Mouse (Mus musculus): ENCODE data around the gene Cabp7. TPM values are rescaled to one million over a fixed set of nuclear protein-coding genes. Genes with fewer than 3 reads are reported as not detected.

Cabp7 gene
- 0.59 and 0.67 TPM in 2 replicates for polyA plus RNA-seq (2016; fragmentation: Nextera tagmentation; extraction: Ambion mirVana)

DNA sequence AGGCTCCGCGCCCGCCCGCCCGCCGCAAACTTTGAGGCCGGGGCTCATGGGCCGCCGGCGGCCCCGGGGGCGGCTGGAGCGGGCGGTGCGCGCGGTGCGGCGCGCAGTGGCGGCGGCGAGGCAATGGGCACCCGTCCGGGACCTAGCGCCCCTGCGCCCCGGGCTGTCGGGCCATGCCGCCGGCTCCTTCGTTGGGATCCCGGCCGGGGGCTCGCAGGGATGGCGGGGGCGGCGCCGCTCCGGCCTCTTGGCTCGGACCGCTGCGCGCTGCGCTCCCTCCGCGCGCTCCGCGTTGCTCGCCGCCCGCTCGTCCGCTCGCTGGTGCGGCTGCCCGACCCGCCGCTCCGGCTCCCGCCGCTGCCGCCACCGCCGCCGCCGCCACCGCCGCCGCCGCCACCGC lies at the start of gene Cabp7:
TSS of gene Cabp7 (minus strand) at position 46 of the 400 bp plus-strand sequence.
- H3K27me3 ChIP-seq, result peaks cover 92% of the 10 kb centered on the region
- H3K4me3 ChIP-seq, result peak within 1 kb of the TSS; percentile 65
- H3K27ac ChIP-seq (replicated peaks), result no peak within 1 kb of the TSS
- ATAC-seq (ENCODE audit: low FRiP score, low read depth), result no peak
- WGBS, result under 1% methylated on average over 35 of the region's 73 CpGs
- peaks cover 26% of the 10 kb centered on the region for H3K4me1 ChIP-seq
- H3K9ac ChIP-seq (replicated peaks), result peak within 1 kb of the TSS; percentile 58
- H3K4me2 ChIP-seq (replicated peaks), result peak within 1 kb of the TSS; percentile 100
- H3K9me3 ChIP-seq, result no peaks in the 10 kb centered on the region
- H3K36me3 ChIP-seq, result no peaks in the 10 kb centered on the region

DNA sequence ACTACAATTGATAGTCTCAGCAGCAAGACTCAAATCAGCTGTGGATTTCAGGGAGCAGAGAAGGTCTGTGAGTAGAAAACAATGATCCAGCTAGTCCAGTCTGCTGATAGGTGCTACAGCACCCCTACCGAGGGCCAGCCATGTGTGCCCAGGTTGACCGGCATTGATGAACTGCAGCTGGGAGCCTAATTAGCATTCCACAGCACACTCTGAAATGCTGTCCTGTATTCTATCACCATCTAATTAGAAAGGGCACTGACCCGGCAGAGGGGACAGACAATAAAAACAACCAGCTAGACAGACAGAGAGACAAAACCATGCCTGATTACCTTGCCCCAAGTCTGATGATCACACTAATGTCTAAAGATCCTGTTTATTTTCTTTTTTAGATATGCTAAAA lies 46.4 kb upstream of the Cabp7 start:
- H3K27ac ChIP-seq (replicated peaks), result no peak overlapping the region
- H3K27me3 ChIP-seq, result no peaks in the 10 kb centered on the region
- H3K9me3 ChIP-seq, result no peaks in the 10 kb centered on the region
- H3K4me2 ChIP-seq (replicated peaks), result no peak overlapping the region
- WGBS, result 44% methylated on average over 3 of the region's 3 CpGs
- peaks cover 17% of the 10 kb centered on the region for H3K4me1 ChIP-seq
- H3K36me3 ChIP-seq, result peaks cover 44% of the 10 kb centered on the region
- H3K4me3 ChIP-seq, result no peak overlapping the region
- no peak overlapping the region; the same call in 1 of the 2 replicates for H3K9ac ChIP-seq (replicated peaks)
- ATAC-seq (ENCODE audit: low FRiP score, low read depth), result no peak

DNA sequence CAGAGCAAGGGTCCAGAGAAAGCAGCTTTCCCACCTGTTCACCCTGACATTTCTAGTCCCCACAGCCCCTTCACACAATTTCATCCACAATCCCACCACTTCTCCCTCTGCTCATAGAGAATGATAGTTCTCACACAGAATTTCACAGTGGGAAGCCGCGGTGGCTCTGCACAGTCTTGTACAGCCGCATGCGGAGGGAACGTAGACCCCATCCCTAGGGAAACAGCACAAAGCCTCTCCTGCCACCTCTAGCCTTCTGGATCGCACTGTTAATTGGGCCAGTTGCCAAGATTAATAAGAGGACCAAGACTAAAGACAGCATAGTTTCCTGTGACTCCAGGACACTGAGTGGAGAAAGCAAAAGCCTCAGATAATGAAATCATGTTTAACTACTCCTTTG lies 45.0 kb upstream of the Cabp7 start:
- Histone ChIP-seq H3K27me3 (no peaks in the 10 kb centered on the region), H3K4me1 (peaks cover 17% of the 10 kb centered on the region), H3K36me3 (peaks cover 54% of the 10 kb centered on the region), H3K9me3 (no peaks in the 10 kb centered on the region), H3K9ac (replicated peaks) (0 out of 2 replicates have a peak overlapping the region, but pooled peaks have one; percentile 2), H3K4me3 (no peak overlapping the region), H3K27ac (replicated peaks) (no peak overlapping the region), H3K4me2 (replicated peaks) (no peak overlapping the region)
- WGBS, result 53% methylated on average over 6 of the region's 6 CpGs
- no peak for ATAC-seq (ENCODE audit: low FRiP score, low read depth)

DNA sequence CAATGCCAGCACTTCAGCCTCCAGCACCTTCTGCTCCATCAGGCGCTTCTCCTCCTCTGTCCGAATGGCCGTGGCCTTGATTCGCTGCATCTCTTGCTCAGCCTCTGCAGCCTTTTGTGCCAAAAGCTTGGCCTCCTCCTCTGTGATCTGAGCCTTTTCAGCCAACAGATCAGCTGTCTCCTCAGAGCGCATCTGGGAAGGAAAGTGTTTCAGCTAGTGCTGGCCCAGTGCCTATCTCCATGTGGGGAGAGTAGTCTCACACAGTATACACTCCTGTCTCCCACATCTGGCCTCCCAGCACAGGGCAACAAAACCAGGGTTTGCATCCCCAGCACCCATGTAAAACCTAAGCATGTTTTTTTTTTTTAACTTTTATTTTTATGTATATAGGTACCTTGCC lies 43.1 kb upstream of the Cabp7 start:
- Histone ChIP-seq H3K4me1 (peaks cover 17% of the 10 kb centered on the region), H3K36me3 (peaks cover 69% of the 10 kb centered on the region), H3K27ac (replicated peaks) (no peak overlapping the region), H3K9me3 (no peaks in the 10 kb centered on the region), H3K27me3 (no peaks in the 10 kb centered on the region), H3K4me3 (no peak overlapping the region), H3K4me2 (replicated peaks) (no peak overlapping the region), H3K9ac (replicated peaks) (no peak overlapping the region)
- 93% methylated on average over 5 of the region's 5 CpGs for WGBS
- ATAC-seq (ENCODE audit: low FRiP score, low read depth), result no peak

DNA sequence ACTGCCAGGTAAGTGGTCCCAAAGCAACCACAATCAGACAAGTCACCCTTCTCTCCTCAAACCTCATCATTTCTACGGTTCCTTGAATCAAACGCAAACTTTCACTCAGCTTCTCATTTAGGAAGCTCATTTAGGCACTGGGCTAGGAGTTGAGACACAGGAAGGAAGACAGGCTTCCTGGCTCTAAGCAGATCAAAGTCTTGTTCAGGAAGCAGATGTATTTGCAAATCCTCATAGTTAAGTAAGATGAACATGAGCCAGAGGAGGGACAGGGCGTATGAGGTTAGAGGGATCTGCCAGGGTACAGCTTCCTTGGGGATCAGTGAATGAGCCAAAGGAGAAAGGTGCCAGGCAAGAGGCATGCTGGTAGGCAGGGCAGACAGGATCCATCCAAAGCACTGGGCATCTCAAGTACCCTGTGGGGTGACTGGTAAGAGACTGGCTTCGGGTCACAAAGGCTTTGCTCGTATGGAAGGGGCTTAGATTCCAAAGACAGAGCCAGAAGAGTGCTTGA lies 38.1 kb upstream of the Cabp7 start:
- no peak for ATAC-seq (ENCODE audit: low FRiP score, low read depth)
- Histone ChIP-seq H3K9ac (replicated peaks) (no peak overlapping the region), H3K27ac (replicated peaks) (no peak overlapping the region), H3K27me3 (no peaks in the 10 kb centered on the region), H3K9me3 (no peaks in the 10 kb centered on the region), H3K36me3 (peaks cover 80% of the 10 kb centered on the region), H3K4me2 (replicated peaks) (no peak overlapping the region), H3K4me1 (no peaks in the 10 kb centered on the region), H3K4me3 (no peak overlapping the region)
- WGBS, result 82% methylated on average over 5 of the region's 5 CpGs

DNA sequence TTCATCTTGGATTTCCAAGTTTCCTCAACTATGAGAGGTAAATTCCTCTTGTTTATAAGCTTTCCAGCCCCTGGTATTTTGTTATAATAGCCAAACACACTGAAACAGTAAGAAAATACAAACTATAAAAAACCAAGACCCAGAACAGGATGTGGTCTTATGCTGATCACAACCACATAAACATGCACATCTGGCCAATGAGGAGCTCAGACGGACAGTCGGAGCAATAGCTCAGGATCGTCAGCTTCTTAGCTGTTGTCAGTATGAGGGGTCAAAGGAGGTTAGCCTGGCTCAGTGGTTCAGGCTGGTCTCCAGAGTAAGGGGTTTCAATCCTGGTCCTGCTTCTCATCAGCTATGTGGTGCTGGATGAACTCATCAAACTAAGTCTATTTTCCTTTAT lies 36.5 kb upstream of the Cabp7 start:
- WGBS, result 94% methylated on average over 3 of the region's 3 CpGs
- ATAC-seq (ENCODE audit: low FRiP score, low read depth), result no peak
- H3K9ac ChIP-seq (replicated peaks), result no peak overlapping the region
- no peaks in the 10 kb centered on the region for H3K4me1 ChIP-seq
- H3K27ac ChIP-seq (replicated peaks), result no peak overlapping the region
- no peaks in the 10 kb centered on the region for H3K9me3 ChIP-seq
- peaks cover 82% of the 10 kb centered on the region for H3K36me3 ChIP-seq
- no peak overlapping the region for H3K4me2 ChIP-seq (replicated peaks)
- no peaks in the 10 kb centered on the region for H3K27me3 ChIP-seq
- no peak overlapping the region for H3K4me3 ChIP-seq

DNA sequence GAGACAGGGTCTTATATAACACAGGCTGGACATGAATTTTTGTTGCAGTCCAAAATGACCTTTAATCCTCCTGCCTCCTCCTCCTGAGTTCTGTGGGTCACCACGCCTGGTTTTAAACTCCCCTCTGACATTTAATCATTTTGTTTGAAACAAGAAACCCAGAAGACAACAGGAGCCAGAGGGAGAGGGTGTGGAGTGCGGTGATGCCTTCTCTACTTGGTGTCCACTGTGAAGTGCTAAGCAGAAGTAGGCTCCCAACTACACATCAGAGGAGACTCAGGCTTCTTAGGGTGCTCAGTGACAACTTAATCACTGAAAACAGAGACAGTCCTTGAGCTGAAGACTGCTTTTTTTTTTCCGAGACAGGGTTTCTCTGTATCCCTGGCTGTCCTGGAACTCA lies 34.3 kb upstream of the Cabp7 start:
- Histone ChIP-seq H3K9me3 (no peaks in the 10 kb centered on the region), H3K4me3 (no peak overlapping the region), H3K4me2 (replicated peaks) (no peak overlapping the region), H3K9ac (replicated peaks) (no peak overlapping the region), H3K27ac (replicated peaks) (no peak overlapping the region), H3K4me1 (no peaks in the 10 kb centered on the region), H3K27me3 (no peaks in the 10 kb centered on the region), H3K36me3 (peaks cover 76% of the 10 kb centered on the region)
- no peak for ATAC-seq (ENCODE audit: low FRiP score, low read depth)
- WGBS, result 81% methylated on average over 3 of the region's 3 CpGs

DNA sequence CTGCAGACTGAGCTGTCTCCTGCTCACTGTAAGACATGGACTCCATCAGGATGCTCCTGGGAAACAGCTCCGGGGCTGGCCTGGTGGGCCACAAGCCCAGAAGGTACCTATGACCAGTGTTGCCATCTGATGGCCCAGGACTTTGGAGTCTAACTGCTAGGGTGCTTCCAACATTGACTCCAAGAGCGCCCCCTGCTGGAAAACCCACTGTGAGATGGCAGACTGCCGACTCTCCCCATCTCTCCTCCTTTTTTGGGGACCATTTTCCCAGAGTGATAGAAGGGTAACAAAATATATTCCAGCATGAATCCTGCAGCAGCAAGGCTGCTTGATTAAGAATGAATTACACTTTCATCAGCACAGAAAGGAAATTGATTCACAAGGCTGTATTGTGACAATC lies 26.3 kb upstream of the Cabp7 start:
- Histone ChIP-seq H3K9ac (replicated peaks) (no peak overlapping the region), H3K27ac (replicated peaks) (no peak overlapping the region), H3K9me3 (no peaks in the 10 kb centered on the region), H3K27me3 (no peaks in the 10 kb centered on the region), H3K4me1 (0 out of 2 replicates have a peak, but pooled peaks cover 6% of the 10 kb centered on the region), H3K36me3 (peaks cover 34% of the 10 kb centered on the region), H3K4me3 (no peak overlapping the region), H3K4me2 (replicated peaks) (no peak overlapping the region)
- ATAC-seq (ENCODE audit: low FRiP score, low read depth), result no peak
- WGBS, result 31% methylated on average over 3 of the region's 3 CpGs

DNA sequence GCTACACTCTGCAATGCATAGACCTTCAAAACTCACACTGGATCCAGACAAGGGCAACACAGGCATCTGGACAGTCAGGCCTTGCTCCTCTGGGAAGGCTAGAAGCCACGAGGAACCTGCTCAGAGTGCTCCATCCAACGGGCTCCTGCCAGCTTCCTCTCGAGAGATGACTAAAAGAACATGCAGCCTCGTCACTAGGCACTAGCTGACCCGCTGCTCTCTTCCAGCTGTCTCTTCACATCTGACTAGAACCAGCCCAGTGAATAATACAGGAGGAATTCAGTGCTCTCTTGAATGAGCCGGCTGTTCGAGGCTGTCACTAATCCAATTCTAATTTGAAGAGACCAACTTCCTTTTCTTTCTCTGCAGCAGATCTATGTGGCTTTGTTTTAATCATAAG lies 25.2 kb upstream of the Cabp7 start:
- Histone ChIP-seq H3K4me2 (replicated peaks) (no peak overlapping the region), H3K9ac (replicated peaks) (no peak overlapping the region), H3K27ac (replicated peaks) (no peak overlapping the region), H3K27me3 (no peaks in the 10 kb centered on the region), H3K4me1 (0 out of 2 replicates have a peak, but pooled peaks cover 6% of the 10 kb centered on the region), H3K4me3 (no peak overlapping the region), H3K36me3 (peaks cover 30% of the 10 kb centered on the region), H3K9me3 (no peaks in the 10 kb centered on the region)
- WGBS, result 51% methylated on average over 7 of the region's 7 CpGs
- ATAC-seq (ENCODE audit: low FRiP score, low read depth), result no peak

DNA sequence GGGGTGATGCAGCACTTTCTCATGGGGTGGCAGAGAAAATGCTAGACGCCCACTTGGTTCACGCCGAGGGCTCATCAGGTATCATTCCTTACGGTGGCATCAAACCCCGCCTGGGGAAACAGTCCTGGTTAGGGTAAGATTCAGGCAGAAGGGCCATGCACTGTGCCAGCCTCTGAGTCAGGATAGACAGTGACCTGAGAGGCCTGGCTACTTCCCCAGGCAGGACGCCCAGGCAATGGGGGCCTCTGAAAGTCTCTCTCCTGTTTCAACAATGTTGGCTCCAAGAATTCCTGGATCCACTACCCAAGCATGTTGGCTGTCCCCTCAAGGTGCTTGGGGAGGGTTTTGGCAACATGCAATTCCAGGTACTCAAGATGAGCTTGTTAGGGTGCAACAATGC lies 23.3 kb upstream of the Cabp7 start:
- no peak overlapping the region for H3K4me3 ChIP-seq
- no peak overlapping the region for H3K27ac ChIP-seq (replicated peaks)
- H3K9ac ChIP-seq (replicated peaks), result no peak overlapping the region
- H3K9me3 ChIP-seq, result no peaks in the 10 kb centered on the region
- H3K4me1 ChIP-seq, result 0 out of 2 replicates have a peak, but pooled peaks cover 6% of the 10 kb centered on the region
- no peak overlapping the region for H3K4me2 ChIP-seq (replicated peaks)
- 94% methylated on average over 6 of the region's 6 CpGs for WGBS
- ATAC-seq (ENCODE audit: low FRiP score, low read depth), result no peak
- H3K36me3 ChIP-seq, result peaks cover 26% of the 10 kb centered on the region; the same call in 1 of the 2 replicates
- no peaks in the 10 kb centered on the region for H3K27me3 ChIP-seq

DNA sequence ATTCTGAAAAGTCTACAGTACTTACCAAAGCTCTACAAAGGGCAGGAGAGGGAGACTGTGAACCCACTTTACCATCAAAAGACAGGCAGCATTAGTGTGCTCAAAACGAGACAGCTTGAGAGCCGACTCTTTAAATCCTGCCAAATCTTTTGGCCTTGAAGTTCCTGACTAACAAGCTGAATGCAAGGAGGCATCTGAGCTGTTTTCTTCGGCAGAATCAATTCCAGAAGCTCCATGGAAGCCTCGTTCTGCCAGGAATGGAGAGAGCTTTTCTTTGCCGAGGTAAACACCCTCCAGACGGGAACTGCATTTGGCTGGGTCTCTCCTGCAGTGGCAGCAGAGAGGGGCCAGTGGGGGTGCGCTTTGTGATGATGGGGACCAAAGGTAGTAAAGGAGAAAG lies 22.7 kb upstream of the Cabp7 start:
- H3K4me1 ChIP-seq, result 0 out of 2 replicates have a peak, but pooled peaks cover 6% of the 10 kb centered on the region
- ATAC-seq (ENCODE audit: low FRiP score, low read depth), result no peak
- no peak overlapping the region for H3K9ac ChIP-seq (replicated peaks)
- H3K9me3 ChIP-seq, result no peaks in the 10 kb centered on the region
- H3K27me3 ChIP-seq, result no peaks in the 10 kb centered on the region
- H3K27ac ChIP-seq (replicated peaks), result no peak overlapping the region
- H3K4me3 ChIP-seq, result no peak overlapping the region
- H3K36me3 ChIP-seq, result peaks cover 26% of the 10 kb centered on the region; the same call in 1 of the 2 replicates
- 79% methylated on average over 7 of the region's 7 CpGs for WGBS
- H3K4me2 ChIP-seq (replicated peaks), result no peak overlapping the region

DNA sequence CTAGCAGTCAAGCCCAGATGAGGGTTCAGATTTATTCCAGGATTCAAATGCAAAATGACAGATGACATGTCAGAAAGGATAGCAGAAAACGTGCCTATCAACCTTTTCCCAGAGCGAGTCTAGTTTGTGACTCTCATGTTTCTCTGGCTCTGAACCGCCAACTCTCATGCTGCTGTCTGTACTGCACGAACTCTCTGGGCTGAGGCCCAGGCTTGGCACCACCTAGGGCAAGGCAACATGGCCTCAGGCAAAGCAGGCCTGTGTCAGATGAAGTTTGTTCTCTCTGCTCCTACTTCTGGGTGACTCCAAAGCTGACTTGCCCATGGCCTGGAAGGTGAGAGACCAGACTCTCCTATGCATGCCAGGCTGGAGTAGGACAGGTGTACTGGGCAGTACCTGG lies 21.8 kb upstream of the Cabp7 start:
- no peak overlapping the region for H3K27ac ChIP-seq (replicated peaks)
- no peak overlapping the region for H3K4me2 ChIP-seq (replicated peaks)
- peaks cover 26% of the 10 kb centered on the region; the same call in 1 of the 2 replicates for H3K36me3 ChIP-seq
- H3K4me1 ChIP-seq, result peaks cover 8% of the 10 kb centered on the region
- H3K27me3 ChIP-seq, result no peaks in the 10 kb centered on the region
- H3K9ac ChIP-seq (replicated peaks), result no peak overlapping the region
- 86% methylated on average over 4 of the region's 4 CpGs for WGBS
- no peak for ATAC-seq (ENCODE audit: low FRiP score, low read depth)
- no peak overlapping the region for H3K4me3 ChIP-seq
- H3K9me3 ChIP-seq, result no peaks in the 10 kb centered on the region

DNA sequence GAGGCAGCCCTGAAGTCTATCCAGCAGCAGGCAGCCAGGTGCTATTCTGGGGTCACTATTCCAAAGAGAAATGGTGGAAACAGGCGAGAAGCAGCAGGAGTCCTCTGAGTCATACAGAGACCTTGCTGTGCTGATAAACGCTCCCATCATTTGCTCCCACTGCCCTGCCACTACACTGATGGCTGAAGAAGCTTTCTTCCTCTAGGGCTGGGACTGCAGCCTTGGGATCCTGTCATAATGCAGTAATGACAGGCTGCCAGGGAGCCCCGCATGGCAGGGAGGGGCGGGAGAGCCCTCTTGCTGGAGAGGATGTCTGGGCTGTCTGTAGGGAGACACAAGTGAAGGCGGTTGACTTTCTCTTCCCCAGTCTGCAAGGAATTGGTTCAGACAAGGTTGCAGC lies 17.9 kb upstream of the Cabp7 start:
- 79% methylated on average over 5 of the region's 5 CpGs for WGBS
- no peaks in the 10 kb centered on the region for H3K9me3 ChIP-seq
- no peak overlapping the region for H3K4me3 ChIP-seq
- H3K4me2 ChIP-seq (replicated peaks), result no peak overlapping the region
- peaks cover 18% of the 10 kb centered on the region; the same call in 1 of the 2 replicates for H3K36me3 ChIP-seq
- no peak overlapping the region for H3K27ac ChIP-seq (replicated peaks)
- no peak for ATAC-seq (ENCODE audit: low FRiP score, low read depth)
- H3K4me1 ChIP-seq, result peaks cover 28% of the 10 kb centered on the region
- H3K27me3 ChIP-seq, result no peaks in the 10 kb centered on the region
- no peak overlapping the region for H3K9ac ChIP-seq (replicated peaks)

Measured in midbrain, embryonic 12.5 days (tissue).